Comparison of ENCODE assay signal across 22 mouse cellular contexts in the genomic region with DNA sequence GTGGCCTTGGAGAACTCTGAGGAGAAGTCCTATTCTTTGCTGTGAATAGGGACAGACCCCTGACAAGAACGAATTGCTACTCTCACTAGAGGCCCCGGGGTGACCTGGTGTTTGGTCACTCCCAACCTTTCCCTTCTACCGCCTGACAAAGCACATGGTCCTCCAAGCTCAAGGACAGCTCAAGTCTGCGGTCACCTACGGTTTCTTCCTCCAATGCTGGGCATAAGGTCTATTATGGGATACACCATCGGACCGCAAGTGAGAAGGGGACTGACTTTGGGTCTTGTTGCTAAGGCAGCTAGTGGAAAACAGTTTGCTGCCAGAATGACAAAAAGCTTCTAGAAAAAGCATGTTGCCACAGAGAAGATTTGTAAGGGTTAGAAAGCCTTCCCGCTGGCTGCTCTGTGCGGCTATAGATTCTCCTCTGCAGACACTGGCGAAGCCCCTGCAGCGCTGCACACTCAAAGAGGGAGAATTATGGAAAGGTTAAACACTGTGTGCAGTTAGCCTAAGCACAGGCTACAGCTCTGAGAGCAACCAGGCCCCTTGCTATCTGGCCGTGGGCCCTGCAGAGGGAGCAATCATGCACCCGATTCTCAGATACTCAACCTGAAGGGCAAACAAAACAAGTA.
A peak's percentile ranks its signal among the peaks of the same experiment; 100 is the strongest.
DNase-seq lines count a peak whose midpoint lies in the region; ATAC-seq and TF ChIP-seq lines count a peak whose summit lies in the region.
"Had no signal": no experiment of that assay in that cellular context is flagged by ENCODE, and none has a peak within 500 bp of the region (broad histone marks: within the 10 kb centered on the region; RNA-seq: fewer than 3 reads in every experiment).

No protein-coding gene starts in this region.

- no peak overlapping the region for H3K4me3 ChIP-seq in heart, embryonic 12.5 days
- H3K4me3 ChIP-seq in hindbrain, postnatal 0 days (ENCODE audit: low read length) = no peak overlapping the region
- H3K4me3 ChIP-seq in midbrain, postnatal 0 days (ENCODE audit: low read depth, low read length) = no peak overlapping the region
- H3K4me3 ChIP-seq: embryonic facial prominence, embryonic 12.5 days; heart, embryonic 10.5 days; limb, embryonic 10.5 days; liver, embryonic 13.5 days had no signal

- H3K36me3 ChIP-seq in heart, embryonic 12.5 days = no peaks in the 10 kb centered on the region
- no peaks in the 10 kb centered on the region for H3K36me3 ChIP-seq in hindbrain, postnatal 0 days (ENCODE audit: insufficient read depth, low read length)
- H3K36me3 ChIP-seq in midbrain, postnatal 0 days (ENCODE audit: insufficient read depth, low read length) = no peaks in the 10 kb centered on the region
- H3K36me3 ChIP-seq: embryonic facial prominence, embryonic 12.5 days; heart, embryonic 10.5 days; limb, embryonic 10.5 days; liver, embryonic 13.5 days had no signal

- no peaks in the 10 kb centered on the region for H3K27me3 ChIP-seq in heart, embryonic 12.5 days (replicated peaks)
- H3K27me3 ChIP-seq in hindbrain, postnatal 0 days (ENCODE audit: insufficient read depth, low read length) = no peaks in the 10 kb centered on the region
- no peaks in the 10 kb centered on the region for H3K27me3 ChIP-seq in midbrain, postnatal 0 days (ENCODE audit: insufficient read depth, low read length)
- H3K27me3 ChIP-seq: embryonic facial prominence, embryonic 12.5 days; liver, embryonic 13.5 days had no signal

- peaks cover 19% of the 10 kb centered on the region for H3K4me1 ChIP-seq in heart, embryonic 12.5 days (replicated peaks)
- H3K4me1 ChIP-seq in hindbrain, postnatal 0 days (ENCODE audit: insufficient read depth, low read length) = peaks cover 6% of the 10 kb centered on the region; the same call in 1 of the 2 replicates
- H3K4me1 ChIP-seq in midbrain, postnatal 0 days (ENCODE audit: insufficient read depth, low read length) = no peaks in the 10 kb centered on the region

- no peak overlapping the region for H3K4me2 ChIP-seq in heart, embryonic 12.5 days
- H3K4me2 ChIP-seq in hindbrain, postnatal 0 days (ENCODE audit: low read depth, low read length) = no peak overlapping the region
- no peak overlapping the region for H3K4me2 ChIP-seq in midbrain, postnatal 0 days (ENCODE audit: low read depth, low read length, poor library complexity, severe bottlenecking)
- H3K4me2 ChIP-seq: embryonic facial prominence, embryonic 12.5 days; liver, embryonic 13.5 days had no signal

- H3K9ac ChIP-seq in heart, embryonic 12.5 days = no peak overlapping the region
- H3K9ac ChIP-seq in hindbrain, postnatal 0 days (replicated peaks; ENCODE audit: low read length) = no peak overlapping the region
- no peak overlapping the region for H3K9ac ChIP-seq in midbrain, postnatal 0 days (replicated peaks; ENCODE audit: low read length, poor library complexity, severe bottlenecking)
- H3K9ac ChIP-seq: embryonic facial prominence, embryonic 12.5 days; liver, embryonic 13.5 days had no signal

- DNase-seq in heart, adult 11 months = peak; percentile 54
- peak; percentile 15 for DNase-seq in ZHBTc4 (ENCODE audit: low read depth, low spot score)
- peak; percentile 58 for DNase-seq in hindbrain, postnatal 0 days (ENCODE audit: low spot score)
- DNase-seq in midbrain, postnatal 0 days (ENCODE audit: low spot score) = peak; percentile 60
- no peak for DNase-seq in embryo, embryonic 11 days
- DNase-seq in layer of hippocampus, postnatal 14 days (ENCODE audit: low spot score in 2 of 2) = no peak
- no peak for DNase-seq in adrenal gland, adult 18-20 months (ENCODE audit: low spot score in 2 of 2)
- DNase-seq: adrenal gland, postnatal 25 days; B cell, adult 2 months; cerebellum, postnatal 36 days; gastrocnemius, postnatal 25 days; kidney, adult 18-20 months; kidney, postnatal 4 days; liver, embryonic 13.5 days; spleen, adult 18-20 months; thymus, postnatal 14 days had no signal

- ATAC-seq in heart, embryonic 12.5 days (ENCODE audit: insufficient number of reproducible peaks, low FRiP score) = no peak
- peak; percentile 66; the same call in 1 of the 2 replicates for ATAC-seq in hindbrain, postnatal 0 days
- ATAC-seq in midbrain, postnatal 0 days (ENCODE audit: low FRiP score) = 0 out of 2 replicates have a peak, but pooled peaks have one; percentile 47
- ATAC-seq: lung, postnatal 0 days had no signal

- 75% methylated on average over 13 of the region's 13 CpGs for WGBS in heart, embryonic 12.5 days
- WGBS in hindbrain, postnatal 0 days = 43% methylated on average over 13 of the region's 13 CpGs
- WGBS in midbrain, postnatal 0 days = 51% methylated on average over 13 of the region's 13 CpGs

- TF ChIP-seq CTCF in hindbrain, postnatal 0 days (IDR thresholded peaks at IDR 0.05; ENCODE audit: low read depth) = peak; percentile 29; the same call in 1 of the 2 replicates
- peak; percentile 21 for TF ChIP-seq CTCF in midbrain, postnatal 0 days (IDR thresholded peaks at IDR 0.05)

- no peaks in the 10 kb centered on the region for H3K9me3 ChIP-seq in heart, embryonic 12.5 days (replicated peaks)
- H3K9me3 ChIP-seq in hindbrain, postnatal 0 days (ENCODE audit: low read length) = no peaks in the 10 kb centered on the region
- no peaks in the 10 kb centered on the region for H3K9me3 ChIP-seq in midbrain, postnatal 0 days (ENCODE audit: low read length)
- H3K9me3 ChIP-seq: embryonic facial prominence, embryonic 12.5 days; G1E; heart, embryonic 10.5 days; limb, embryonic 10.5 days; liver, embryonic 13.5 days had no signal

- no peak overlapping the region for H3K27ac ChIP-seq in heart, embryonic 12.5 days (ENCODE audit: poor library complexity, severe bottlenecking)
- peak overlapping the region; percentile 52 for H3K27ac ChIP-seq in hindbrain, postnatal 0 days
- H3K27ac ChIP-seq in midbrain, postnatal 0 days (ENCODE audit: low read depth, low read length) = peak overlapping the region; percentile 60
- H3K27ac ChIP-seq: embryonic facial prominence, embryonic 12.5 days; heart, embryonic 10.5 days; limb, embryonic 10.5 days; liver, embryonic 13.5 days had no signal

Comparison
In these comparisons a context has a peak if more than half of its experiments do, and no peak if none do; other contexts are left out.
1. DNase-seq: peak in heart, adult 11 months (single experiment), ZHBTc4 (single experiment), hindbrain, postnatal 0 days (single experiment) and midbrain, postnatal 0 days (single experiment); none in embryo, embryonic 11 days (single experiment), layer of hippocampus, postnatal 14 days (0 of 2) and adrenal gland, adult 18-20 months (0 of 2).